Mouse (Mus musculus) heart, embryonic 10.5 days (tissue): ENCODE measurements around the gene Hspbap1. TPM values are rescaled to one million over a fixed set of nuclear protein-coding genes. Genes with fewer than 3 reads are reported as not detected.
A peak's percentile ranks its signal among the peaks of the same experiment; 100 is the strongest.

Experiments
- DNase-seq: peaks from one replicate; pipeline ENCODE4 v3.0.0-alpha.2; 2017; ENCODE audit warnings: low spot score
- H3K27ac ChIP-seq: fragments of 300-500 bp; sonication (generic); 2 replicates; pipeline ENCODE4 v1.5.1; 2016; ENCODE audit warnings: mild to moderate bottlenecking
- H3K27me3 ChIP-seq: fragments of 300-500 bp; sonication (generic); 2 replicates; pipeline ENCODE4 v1.6.1; 2016; ENCODE audit warnings: mild to moderate bottlenecking; ENCODE audit not compliant: poor library complexity, insufficient read depth, severe bottlenecking
- H3K36me3 ChIP-seq: fragments of 300-500 bp; sonication (generic); 2 replicates; pipeline ENCODE4 v1.6.1; 2016; ENCODE audit warnings: mild to moderate bottlenecking, moderate library complexity
- H3K4me1 ChIP-seq: fragments of 300-500 bp; sonication (generic); 2 replicates; pipeline ENCODE4 v1.6.1; 2016; ENCODE audit warnings: mild to moderate bottlenecking
- H3K4me3 ChIP-seq: fragments of 300-500 bp; sonication (generic); 2 replicates; pipeline ENCODE4 v1.5.1; 2016; ENCODE audit warnings: mild to moderate bottlenecking, moderate library complexity
- H3K9me3 ChIP-seq: fragments of 300-500 bp; sonication (generic); 2 replicates; pipeline ENCODE4 v1.6.1; 2016; ENCODE audit warnings: mild to moderate bottlenecking, moderate library complexity
- WGBS: fragments of 180-500 bp; shearing (Covaris S2); methylation state at CpG from one replicate; pipeline ENCODE4 v1.1.7; 2016; 5-methylcytosine and 5-hydroxymethylcytosine counted together
- polyA plus RNA-seq: library from polyadenylated mRNA; unstranded; fragments of >200 nt; fragmentation: Nextera tagmentation; extraction: Ambion mirVana; gene quantifications from 2 replicates; pipeline ENCODE4 v1.2.1, GENCODE M21; 2016

Gene Hspbap1
- polyA plus RNA-seq = 16.5 and 21.8 TPM in 2 replicates

- H3K4me3 ChIP-seq = peak within 1 kb of the TSS; percentile 96
- no peaks in the 10 kb centered on the region for H3K9me3 ChIP-seq
- H3K27ac ChIP-seq = peak within 1 kb of the TSS; percentile 95
- no peaks in the 10 kb centered on the region for H3K36me3 ChIP-seq
- H3K4me1 ChIP-seq = peaks cover 27% of the 10 kb centered on the region
- peak; percentile 95 for DNase-seq
- WGBS = under 1% methylated on average over 51 of the region's 51 CpGs
- no peaks in the 10 kb centered on the region for H3K27me3 ChIP-seq
These were observed at the start of gene Hspbap1 for GRCm38 (mm10) chr16:35769878-35770657. Gene Hspbap1, plus strand, starts transcription at chr16:35770375.

GRCm38 (mm10) chr16:35724561-35724960 lies 45.6 kb upstream of the Hspbap1 start:
- Histone ChIP-seq H3K9me3 (0 out of 2 replicates have a peak, but pooled peaks cover 6% of the 10 kb centered on the region), H3K27me3 (no peaks in the 10 kb centered on the region), H3K36me3 (peaks cover 11% of the 10 kb centered on the region; the same call in 1 of the 2 replicates), H3K4me1 (no peaks in the 10 kb centered on the region), H3K4me3 (no peak overlapping the region), H3K27ac (no peak overlapping the region)
- no peak for DNase-seq
- WGBS = 76% methylated on average over 6 of the region's 6 CpGs

- Histone ChIP-seq H3K4me1 (no peaks in the 10 kb centered on the region), H3K4me3 (no peak overlapping the region), H3K9me3 (0 out of 2 replicates have a peak, but pooled peaks cover 6% of the 10 kb centered on the region), H3K36me3 (peaks cover 11% of the 10 kb centered on the region; the same call in 1 of the 2 replicates), H3K27ac (no peak overlapping the region), H3K27me3 (no peaks in the 10 kb centered on the region)
- no peak for DNase-seq
- WGBS = 90% methylated on average over 2 of the region's 2 CpGs
These were observed 43.6 kb upstream of the Hspbap1 start for GRCm38 (mm10) chr16:35726601-35727000.

- WGBS = 72% methylated on average over 8 of the region's 8 CpGs
- Histone ChIP-seq H3K27me3 (no peaks in the 10 kb centered on the region), H3K9me3 (0 out of 2 replicates have a peak, but pooled peaks cover 6% of the 10 kb centered on the region), H3K27ac (no peak overlapping the region), H3K4me3 (no peak overlapping the region), H3K36me3 (peaks cover 18% of the 10 kb centered on the region; the same call in 1 of the 2 replicates), H3K4me1 (no peaks in the 10 kb centered on the region)
- DNase-seq = no peak
These were observed 40.9 kb upstream of the Hspbap1 start for GRCm38 (mm10) chr16:35729151-35729738.

GRCm38 (mm10) chr16:35732096-35732495 lies 38.1 kb upstream of the Hspbap1 start:
- no peak overlapping the region for H3K27ac ChIP-seq
- no peaks in the 10 kb centered on the region for H3K27me3 ChIP-seq
- H3K9me3 ChIP-seq = 0 out of 2 replicates have a peak, but pooled peaks cover 6% of the 10 kb centered on the region
- H3K36me3 ChIP-seq = peaks cover 18% of the 10 kb centered on the region; the same call in 1 of the 2 replicates
- no peak overlapping the region for H3K4me3 ChIP-seq
- no peak for DNase-seq
- no peaks in the 10 kb centered on the region for H3K4me1 ChIP-seq
- WGBS = 94% methylated on average over 7 of the region's 7 CpGs

GRCm38 (mm10) chr16:35734038-35734437 lies 36.1 kb upstream of the Hspbap1 start:
- Histone ChIP-seq H3K27ac (no peak overlapping the region), H3K4me1 (peaks cover 10% of the 10 kb centered on the region), H3K4me3 (no peak overlapping the region), H3K36me3 (peaks cover 7% of the 10 kb centered on the region; the same call in 1 of the 2 replicates), H3K27me3 (no peaks in the 10 kb centered on the region), H3K9me3 (no peaks in the 10 kb centered on the region)
- WGBS = 13% methylated on average over 6 of the region's 6 CpGs
- DNase-seq = peak; percentile 87

GRCm38 (mm10) chr16:35738096-35738767 lies 31.9 kb upstream of the Hspbap1 start:
- no peaks in the 10 kb centered on the region for H3K9me3 ChIP-seq
- H3K4me3 ChIP-seq = no peak overlapping the region
- 71% methylated on average over 7 of the region's 7 CpGs for WGBS
- DNase-seq = no peak
- H3K27ac ChIP-seq = 0 out of 2 replicates have a peak overlapping the region, but pooled peaks have one; percentile 7
- H3K4me1 ChIP-seq = peaks cover 27% of the 10 kb centered on the region
- no peaks in the 10 kb centered on the region for H3K36me3 ChIP-seq
- no peaks in the 10 kb centered on the region for H3K27me3 ChIP-seq

GRCm38 (mm10) chr16:35739548-35739947 lies 30.6 kb upstream of the Hspbap1 start:
- DNase-seq = no peak
- WGBS = 51% methylated on average over 1 of the region's 1 CpGs

GRCm38 (mm10) chr16:35740357-35740756 lies 29.8 kb upstream of the Hspbap1 start:
- Histone ChIP-seq H3K9me3 (no peaks in the 10 kb centered on the region), H3K27ac (no peak overlapping the region), H3K36me3 (no peaks in the 10 kb centered on the region), H3K27me3 (no peaks in the 10 kb centered on the region), H3K4me3 (no peak overlapping the region), H3K4me1 (peaks cover 27% of the 10 kb centered on the region)
- WGBS = 53% methylated on average over 12 of the region's 12 CpGs
- peak; percentile 81 for DNase-seq

More at GRCm38 (mm10) chr16:35739548-35739947, 30.6 kb upstream of the Hspbap1 start:
- H3K27ac ChIP-seq = no peak overlapping the region
- no peaks in the 10 kb centered on the region for H3K9me3 ChIP-seq
- H3K4me1 ChIP-seq = peaks cover 27% of the 10 kb centered on the region
- H3K4me3 ChIP-seq = no peak overlapping the region
- H3K27me3 ChIP-seq = no peaks in the 10 kb centered on the region
- H3K36me3 ChIP-seq = no peaks in the 10 kb centered on the region

GRCm38 (mm10) chr16:35740943-35741342 lies 29.2 kb upstream of the Hspbap1 start:
- no peak for DNase-seq
- Histone ChIP-seq H3K36me3 (no peaks in the 10 kb centered on the region), H3K9me3 (no peaks in the 10 kb centered on the region), H3K27ac (no peak overlapping the region), H3K27me3 (no peaks in the 10 kb centered on the region), H3K4me1 (peaks cover 27% of the 10 kb centered on the region), H3K4me3 (no peak overlapping the region)
- 62% methylated on average over 6 of the region's 6 CpGs for WGBS

GRCm38 (mm10) chr16:35741621-35742020 lies 28.6 kb upstream of the Hspbap1 start:
- WGBS = 94% methylated on average over 5 of the region's 5 CpGs
- DNase-seq = no peak
- Histone ChIP-seq H3K4me3 (no peak overlapping the region), H3K36me3 (no peaks in the 10 kb centered on the region), H3K27me3 (no peaks in the 10 kb centered on the region), H3K4me1 (peaks cover 27% of the 10 kb centered on the region), H3K27ac (no peak overlapping the region), H3K9me3 (no peaks in the 10 kb centered on the region)

- Histone ChIP-seq H3K27me3 (no peaks in the 10 kb centered on the region), H3K4me3 (no peak overlapping the region), H3K36me3 (no peaks in the 10 kb centered on the region), H3K4me1 (peaks cover 27% of the 10 kb centered on the region), H3K9me3 (no peaks in the 10 kb centered on the region), H3K27ac (no peak overlapping the region)
- WGBS = 79% methylated on average over 12 of the region's 12 CpGs
- DNase-seq = no peak
These were observed 27.8 kb upstream of the Hspbap1 start for GRCm38 (mm10) chr16:35742251-35742937.
